Mouse (Mus musculus) liver, embryonic 15.5 days (tissue): ENCODE data around the gene Aktip. TPM values are rescaled to one million over a fixed set of nuclear protein-coding genes. Genes with fewer than 3 reads are reported as not detected.

Source experiments
- ATAC-seq: fragments of 200-750 bp; cut with Nextera tagmentation; 2 replicates; pipeline ENCODE4 v1.8.0; 2017; ENCODE audit warnings: moderate number of reproducible peaks, mild to moderate bottlenecking, moderate library complexity; ENCODE audit not compliant: insufficient read depth
- H3K27ac ChIP-seq: fragments of 300-500 bp; sonication (generic); replicated peaks from 2 replicates; pipeline ENCODE4 v1.5.1; 2015; ENCODE audit warnings: mild to moderate bottlenecking, inconsistent platforms
- H3K27me3 ChIP-seq: fragments of 300-500 bp; sonication (generic); 2 replicates; pipeline ENCODE4 v1.6.1; 2015; ENCODE audit warnings: mild to moderate bottlenecking, inconsistent platforms
- H3K36me3 ChIP-seq: fragments of 300-500 bp; sonication (generic); replicated peaks from 2 replicates; pipeline ENCODE4 v1.6.1; 2015; ENCODE audit warnings: moderate library complexity, mild to moderate bottlenecking, inconsistent platforms
- H3K4me1 ChIP-seq: fragments of 300-500 bp; sonication (generic); replicated peaks from 2 replicates; pipeline ENCODE4 v1.6.1; 2015; ENCODE audit warnings: inconsistent platforms
- H3K4me2 ChIP-seq: fragments of 300-500 bp; sonication (generic); 2 replicates; pipeline ENCODE4 v1.6.1; 2015; ENCODE audit warnings: moderate library complexity, mild to moderate bottlenecking, inconsistent platforms
- H3K4me3 ChIP-seq: fragments of 300-500 bp; sonication (generic); replicated peaks from 2 replicates; pipeline ENCODE4 v1.5.1; 2015; ENCODE audit warnings: mild to moderate bottlenecking, inconsistent platforms
- H3K9ac ChIP-seq: fragments of 300-500 bp; sonication (generic); 2 replicates; pipeline ENCODE4 v1.6.1; 2015; ENCODE audit warnings: moderate library complexity, mild to moderate bottlenecking, inconsistent platforms
- H3K9me3 ChIP-seq: fragments of 300-500 bp; sonication (generic); replicated peaks from 2 replicates; pipeline ENCODE4 v1.6.1; 2016; ENCODE audit warnings: inconsistent platforms
- WGBS: fragments of 180-500 bp; shearing (Covaris S2); methylation state at CpG from one replicate; pipeline ENCODE4 v1.1.7; 2015; ENCODE audit warnings: mixed read lengths; ENCODE audit not compliant: insufficient replicate concordance; 5-methylcytosine and 5-hydroxymethylcytosine counted together
- polyA plus RNA-seq: library from polyadenylated mRNA; unstranded; fragments of >200 nt; fragmentation: Nextera tagmentation; extraction: Ambion mirVana; gene quantifications from 2 replicates; pipeline ENCODE4 v1.2.1, GENCODE M21; 2015

The Aktip gene
- polyA plus RNA-seq, 1 experiment from 2014 or later: 7.0 TPM

GRCm38 (mm10) chr8:91132731-91133130 is 67.0 kb downstream of the Aktip start:
- Histone ChIP-seq H3K27me3 (no peaks in the 10 kb centered on the region), H3K36me3 (0 out of 2 replicates have a peak, but pooled peaks cover 14% of the 10 kb centered on the region), H3K27ac (no peak overlapping the region), H3K4me2 (peak overlapping the region; percentile 97), H3K9ac (no peak overlapping the region), H3K4me3 (peak overlapping the region; percentile 78), H3K4me1 (peaks cover 20% of the 10 kb centered on the region), H3K9me3 (no peaks in the 10 kb centered on the region)
- 66% methylated on average over 4 of the region's 4 CpGs for WGBS
- ATAC-seq: no peak

GRCm38 (mm10) chr8:91126786-91127185 is 73.0 kb downstream of the Aktip start:
- H3K4me2 ChIP-seq: no peak overlapping the region
- H3K36me3 ChIP-seq: peaks cover 47% of the 10 kb centered on the region
- ATAC-seq: no peak
- H3K4me1 ChIP-seq: no peaks in the 10 kb centered on the region
- 80% methylated on average over 8 of the region's 8 CpGs for WGBS
- no peaks in the 10 kb centered on the region for H3K27me3 ChIP-seq
- no peaks in the 10 kb centered on the region for H3K9me3 ChIP-seq
- H3K4me3 ChIP-seq: no peak overlapping the region
- no peak overlapping the region for H3K27ac ChIP-seq
- H3K9ac ChIP-seq: no peak overlapping the region

GRCm38 (mm10) chr8:91124315-91124714 is 75.5 kb downstream of the Aktip start:
- no peaks in the 10 kb centered on the region for H3K4me1 ChIP-seq
- ATAC-seq: no peak
- H3K4me2 ChIP-seq: no peak overlapping the region
- no peak overlapping the region for H3K4me3 ChIP-seq
- H3K36me3 ChIP-seq: peaks cover 66% of the 10 kb centered on the region
- no peak overlapping the region for H3K9ac ChIP-seq
- H3K27ac ChIP-seq: no peak overlapping the region
- H3K27me3 ChIP-seq: no peaks in the 10 kb centered on the region
- no peaks in the 10 kb centered on the region for H3K9me3 ChIP-seq
- 82% methylated on average over 5 of the region's 5 CpGs for whole genome bisulfite sequencing

- Histone ChIP-seq H3K4me1 (no peaks in the 10 kb centered on the region), H3K9me3 (no peaks in the 10 kb centered on the region), H3K27me3 (no peaks in the 10 kb centered on the region), H3K36me3 (peaks cover 72% of the 10 kb centered on the region), H3K4me3 (no peak overlapping the region), H3K27ac (no peak overlapping the region), H3K9ac (no peak overlapping the region), H3K4me2 (no peak overlapping the region)
- ATAC-seq: no peak
- 64% methylated on average over 3 of the region's 3 CpGs for WGBS
Measured at GRCm38 (mm10) chr8:91118131-91118530, 81.6 kb downstream of the Aktip start.

- Histone ChIP-seq H3K27ac (no peak overlapping the region), H3K27me3 (no peaks in the 10 kb centered on the region), H3K9ac (no peak overlapping the region), H3K4me1 (no peaks in the 10 kb centered on the region), H3K9me3 (no peaks in the 10 kb centered on the region), H3K4me2 (no peak overlapping the region), H3K36me3 (peaks cover 70% of the 10 kb centered on the region), H3K4me3 (no peak overlapping the region)
- ATAC-seq: no peak
- 80% methylated on average over 4 of the region's 4 CpGs for WGBS
Measured at GRCm38 (mm10) chr8:91117537-91117936, 82.2 kb downstream of the Aktip start.

GRCm38 (mm10) chr8:91114910-91115309 is 84.9 kb downstream of the Aktip start:
- no peaks in the 10 kb centered on the region for H3K9me3 ChIP-seq
- no peak overlapping the region for H3K4me3 ChIP-seq
- H3K27me3 ChIP-seq: no peaks in the 10 kb centered on the region
- no peaks in the 10 kb centered on the region for H3K4me1 ChIP-seq
- no peak overlapping the region for H3K27ac ChIP-seq
- no peak overlapping the region for H3K4me2 ChIP-seq
- ATAC-seq: no peak
- H3K9ac ChIP-seq: no peak overlapping the region
- WGBS: 81% methylated on average over 11 of the region's 11 CpGs
- H3K36me3 ChIP-seq: peaks cover 56% of the 10 kb centered on the region

- Histone ChIP-seq H3K9ac (no peak overlapping the region), H3K36me3 (peaks cover 53% of the 10 kb centered on the region), H3K4me2 (no peak overlapping the region), H3K27me3 (no peaks in the 10 kb centered on the region), H3K27ac (no peak overlapping the region), H3K4me1 (no peaks in the 10 kb centered on the region), H3K4me3 (no peak overlapping the region), H3K9me3 (no peaks in the 10 kb centered on the region)
- no peak for ATAC-seq
- 76% methylated on average over 5 of the region's 5 CpGs for WGBS
Measured at GRCm38 (mm10) chr8:91114428-91114827, 85.3 kb downstream of the Aktip start.

GRCm38 (mm10) chr8:91111868-91112477 is 87.8 kb downstream of the Aktip start:
- Histone ChIP-seq H3K9me3 (no peaks in the 10 kb centered on the region), H3K27ac (no peak overlapping the region), H3K4me2 (no peak overlapping the region), H3K4me1 (no peaks in the 10 kb centered on the region), H3K4me3 (no peak overlapping the region), H3K36me3 (peaks cover 45% of the 10 kb centered on the region), H3K27me3 (no peaks in the 10 kb centered on the region), H3K9ac (no peak overlapping the region)
- no peak for ATAC-seq
- 50% methylated on average over 5 of the region's 5 CpGs for WGBS

- H3K27me3 ChIP-seq: no peaks in the 10 kb centered on the region
- H3K36me3 ChIP-seq: peaks cover 36% of the 10 kb centered on the region
- H3K4me2 ChIP-seq: no peak overlapping the region
- no peak overlapping the region for H3K27ac ChIP-seq
- no peaks in the 10 kb centered on the region for H3K4me1 ChIP-seq
- no peaks in the 10 kb centered on the region for H3K9me3 ChIP-seq
- no peak for ATAC-seq
- 76% methylated on average over 12 of the region's 12 CpGs for WGBS
- H3K4me3 ChIP-seq: no peak overlapping the region
- H3K9ac ChIP-seq: no peak overlapping the region
Measured at GRCm38 (mm10) chr8:91106271-91106670, 93.5 kb downstream of the Aktip start.

GRCm38 (mm10) chr8:91098106-91098505 is 101.7 kb downstream of the Aktip start:
- ATAC-seq: no peak
- WGBS: 82% methylated on average over 6 of the region's 6 CpGs
- Histone ChIP-seq H3K9me3 (no peaks in the 10 kb centered on the region), H3K9ac (no peak overlapping the region), H3K4me1 (no peaks in the 10 kb centered on the region), H3K27me3 (no peaks in the 10 kb centered on the region), H3K36me3 (peaks cover 34% of the 10 kb centered on the region), H3K27ac (no peak overlapping the region), H3K4me2 (no peak overlapping the region), H3K4me3 (no peak overlapping the region)

GRCm38 (mm10) chr8:91094135-91094534 is 105.6 kb downstream of the Aktip start:
- no peak for ATAC-seq
- Histone ChIP-seq H3K9ac (no peak overlapping the region), H3K4me3 (no peak overlapping the region), H3K4me1 (no peaks in the 10 kb centered on the region), H3K36me3 (peaks cover 45% of the 10 kb centered on the region), H3K4me2 (no peak overlapping the region), H3K27me3 (no peaks in the 10 kb centered on the region), H3K27ac (no peak overlapping the region), H3K9me3 (no peaks in the 10 kb centered on the region)
- 67% methylated on average over 5 of the region's 5 CpGs for WGBS

- H3K36me3 ChIP-seq: peaks cover 48% of the 10 kb centered on the region
- no peaks in the 10 kb centered on the region for H3K4me1 ChIP-seq
- H3K27ac ChIP-seq: no peak overlapping the region
- ATAC-seq: no peak
- no peaks in the 10 kb centered on the region for H3K27me3 ChIP-seq
- no peak overlapping the region for H3K4me3 ChIP-seq
- no peak overlapping the region for H3K9ac ChIP-seq
- no peak overlapping the region for H3K4me2 ChIP-seq
- H3K9me3 ChIP-seq: no peaks in the 10 kb centered on the region
- WGBS: 75% methylated on average over 2 of the region's 2 CpGs
Measured at GRCm38 (mm10) chr8:91089601-91090000, 110.2 kb downstream of the Aktip start.
